Mouse (Mus musculus): ENCODE data around the gene Dclk3. TPM values are rescaled to one million over a fixed set of nuclear protein-coding genes. Genes with fewer than 3 reads are reported as not detected.
A peak's percentile ranks its signal among the peaks of the same experiment; 100 is the strongest.

The Dclk3 gene
- polyA plus RNA-seq, 1 experiment from 2014 or later = 1.9 TPM

DNA sequence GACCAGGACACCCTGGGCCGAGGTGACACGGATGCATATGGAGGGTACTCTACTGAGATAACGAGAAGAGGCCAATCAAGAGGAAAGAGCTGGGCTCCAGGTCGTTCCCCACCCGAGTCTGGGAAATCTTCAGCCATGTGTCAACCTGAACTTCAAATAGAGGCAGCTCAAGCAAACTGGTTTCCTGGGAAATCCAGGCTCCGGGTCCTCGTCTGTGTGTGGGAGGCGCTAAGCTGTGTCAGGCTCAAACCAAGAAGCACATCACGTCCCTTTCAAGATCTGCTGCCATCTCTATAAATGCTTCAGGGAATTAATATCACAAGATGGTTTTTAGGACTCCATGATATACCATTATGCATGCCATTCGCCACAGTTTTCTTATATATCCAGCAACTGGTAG, 30.5 kb upstream of the Dclk3 start:
- no peak overlapping the region for H3K27ac ChIP-seq (replicated peaks)
- 64% methylated on average over 10 of the region's 10 CpGs for WGBS
- no peak overlapping the region for H3K4me2 ChIP-seq
- no peak for ATAC-seq (ENCODE audit: extremely low read depth, insufficient number of reproducible peaks, low FRiP score, low TSS enrichment)
- H3K9ac ChIP-seq = no peak overlapping the region
- H3K9me3 ChIP-seq = no peaks in the 10 kb centered on the region
- H3K36me3 ChIP-seq = no peaks in the 10 kb centered on the region
- 0 out of 2 replicates have a peak, but pooled peaks cover 10% of the 10 kb centered on the region for H3K4me1 ChIP-seq
- no peaks in the 10 kb centered on the region for H3K27me3 ChIP-seq (replicated peaks)
- no peak overlapping the region for H3K4me3 ChIP-seq

GRCm38 (mm10) chr9:111412471-111413160, 26.3 kb upstream of the Dclk3 start:
- H3K9ac ChIP-seq = no peak overlapping the region
- H3K36me3 ChIP-seq = no peaks in the 10 kb centered on the region
- no peak overlapping the region for H3K4me3 ChIP-seq
- no peaks in the 10 kb centered on the region for H3K27me3 ChIP-seq (replicated peaks)
- no peak overlapping the region for H3K4me2 ChIP-seq
- WGBS = 82% methylated on average over 16 of the region's 16 CpGs
- ATAC-seq (ENCODE audit: extremely low read depth, insufficient number of reproducible peaks, low FRiP score, low TSS enrichment) = no peak
- H3K4me1 ChIP-seq = 0 out of 2 replicates have a peak, but pooled peaks cover 6% of the 10 kb centered on the region
- H3K27ac ChIP-seq (replicated peaks) = no peak overlapping the region
- no peaks in the 10 kb centered on the region for H3K9me3 ChIP-seq

GRCm38 (mm10) chr9:111421862-111422261, 17.0 kb upstream of the Dclk3 start:
- H3K27me3 ChIP-seq (replicated peaks) = no peaks in the 10 kb centered on the region
- H3K4me3 ChIP-seq = no peak overlapping the region
- WGBS = 60% methylated on average over 2 of the region's 2 CpGs
- ATAC-seq (ENCODE audit: extremely low read depth, insufficient number of reproducible peaks, low FRiP score, low TSS enrichment) = no peak
- H3K27ac ChIP-seq (replicated peaks) = no peak overlapping the region
- H3K9me3 ChIP-seq = peaks cover 5% of the 10 kb centered on the region; the same call in 1 of the 2 replicates
- no peak overlapping the region for H3K4me2 ChIP-seq
- no peaks in the 10 kb centered on the region for H3K4me1 ChIP-seq
- H3K9ac ChIP-seq = no peak overlapping the region
- no peaks in the 10 kb centered on the region for H3K36me3 ChIP-seq

- H3K4me3 ChIP-seq = no peak overlapping the region
- H3K4me2 ChIP-seq = no peak overlapping the region
- H3K9ac ChIP-seq = no peak overlapping the region
- H3K4me1 ChIP-seq = no peaks in the 10 kb centered on the region
- no peak for ATAC-seq (ENCODE audit: extremely low read depth, insufficient number of reproducible peaks, low FRiP score, low TSS enrichment)
- H3K27me3 ChIP-seq (replicated peaks) = no peaks in the 10 kb centered on the region
- 62% methylated on average over 5 of the region's 5 CpGs for WGBS
- peaks cover 5% of the 10 kb centered on the region; the same call in 1 of the 2 replicates for H3K9me3 ChIP-seq
- H3K36me3 ChIP-seq = no peaks in the 10 kb centered on the region
- H3K27ac ChIP-seq (replicated peaks) = no peak overlapping the region
These were observed 16.3 kb upstream of the Dclk3 start for GRCm38 (mm10) chr9:111422567-111422966.

- no peak for ATAC-seq (ENCODE audit: extremely low read depth, insufficient number of reproducible peaks, low FRiP score, low TSS enrichment)
These were observed 13.8 kb upstream of the Dclk3 start for GRCm38 (mm10) chr9:111425113-111425512.

DNA sequence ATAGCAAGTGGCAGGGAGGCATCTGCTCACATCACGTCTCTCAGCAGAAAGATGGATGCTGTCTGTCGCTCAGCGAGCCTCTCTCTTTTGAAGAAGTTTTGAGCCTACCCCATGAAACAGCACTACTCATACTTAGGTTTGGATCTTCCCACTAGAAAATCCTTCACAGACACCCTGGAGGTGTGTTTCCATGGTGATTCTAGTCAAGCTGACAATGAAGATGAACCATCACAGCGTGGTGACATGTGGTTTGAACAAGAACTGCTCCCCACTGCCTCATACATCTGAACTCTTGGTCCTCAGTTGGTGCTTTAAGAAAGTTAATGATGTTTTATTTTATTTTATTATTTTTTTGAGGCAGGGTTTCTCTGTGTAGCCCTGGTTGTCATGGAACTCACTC, 12.9 kb upstream of the Dclk3 start:
- Histone ChIP-seq H3K27me3 (replicated peaks) (no peaks in the 10 kb centered on the region), H3K27ac (replicated peaks) (no peak overlapping the region), H3K9ac (no peak overlapping the region), H3K4me1 (peaks cover 19% of the 10 kb centered on the region), H3K4me2 (no peak overlapping the region), H3K4me3 (no peak overlapping the region), H3K36me3 (no peaks in the 10 kb centered on the region), H3K9me3 (peaks cover 5% of the 10 kb centered on the region; the same call in 1 of the 2 replicates)
- ATAC-seq (ENCODE audit: extremely low read depth, insufficient number of reproducible peaks, low FRiP score, low TSS enrichment) = no peak
- WGBS = 88% methylated on average over 4 of the region's 4 CpGs

More at GRCm38 (mm10) chr9:111425113-111425512, 13.8 kb upstream of the Dclk3 start:
- Histone ChIP-seq H3K4me3 (no peak overlapping the region), H3K4me2 (no peak overlapping the region), H3K27ac (replicated peaks) (no peak overlapping the region), H3K4me1 (peaks cover 19% of the 10 kb centered on the region), H3K9ac (no peak overlapping the region), H3K9me3 (peaks cover 5% of the 10 kb centered on the region; the same call in 1 of the 2 replicates), H3K27me3 (replicated peaks) (no peaks in the 10 kb centered on the region), H3K36me3 (no peaks in the 10 kb centered on the region)
- WGBS = 72% methylated on average over 6 of the region's 6 CpGs

DNA sequence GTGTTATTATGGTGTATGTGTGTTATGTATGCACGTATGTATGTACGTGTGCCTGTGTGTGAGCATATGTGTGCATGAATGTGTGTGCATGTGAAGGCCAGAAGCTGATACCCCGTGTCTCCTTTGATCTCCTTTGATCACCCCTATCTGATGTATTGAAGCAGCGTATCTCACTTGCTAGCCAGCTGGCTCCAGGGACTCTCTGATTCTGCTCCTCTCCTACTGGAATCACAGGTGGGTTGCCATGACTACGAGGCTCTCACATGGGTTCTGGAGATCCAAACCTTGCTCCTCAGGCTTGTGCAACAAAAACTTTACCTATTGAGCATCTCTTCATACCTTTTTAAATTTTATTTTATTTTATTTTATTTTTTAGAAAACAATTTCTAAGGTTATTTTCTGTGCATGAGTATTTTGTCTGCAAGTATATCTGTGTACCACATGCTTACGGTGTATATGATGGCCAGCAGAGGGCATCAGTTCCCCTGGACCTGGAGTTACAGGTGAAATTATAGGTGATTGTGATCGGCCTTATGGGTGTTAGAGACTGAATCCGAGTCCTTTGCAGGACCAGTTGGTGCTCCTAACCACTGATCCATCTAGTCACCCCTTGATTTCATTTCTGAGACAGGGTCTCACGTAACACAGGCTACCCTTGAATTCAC, 10.9 kb upstream of the Dclk3 start:
- Histone ChIP-seq H3K36me3 (no peaks in the 10 kb centered on the region), H3K27ac (replicated peaks) (no peak overlapping the region), H3K9me3 (peaks cover 5% of the 10 kb centered on the region; the same call in 1 of the 2 replicates), H3K9ac (no peak overlapping the region), H3K4me2 (no peak overlapping the region), H3K27me3 (replicated peaks) (no peaks in the 10 kb centered on the region), H3K4me3 (no peak overlapping the region), H3K4me1 (peaks cover 19% of the 10 kb centered on the region)
- whole genome bisulfite sequencing = 80% methylated on average over 9 of the region's 9 CpGs
- ATAC-seq (ENCODE audit: extremely low read depth, insufficient number of reproducible peaks, low FRiP score, low TSS enrichment) = no peak

- no peak overlapping the region for H3K4me3 ChIP-seq
- 0 out of 2 replicates have a peak overlapping the region, but pooled peaks have one; percentile 9 for H3K4me2 ChIP-seq
- peaks cover 19% of the 10 kb centered on the region for H3K4me1 ChIP-seq
- ATAC-seq (ENCODE audit: extremely low read depth, insufficient number of reproducible peaks, low FRiP score, low TSS enrichment) = no peak
- no peaks in the 10 kb centered on the region for H3K27me3 ChIP-seq (replicated peaks)
- no peak overlapping the region for H3K27ac ChIP-seq (replicated peaks)
- H3K36me3 ChIP-seq = no peaks in the 10 kb centered on the region
- 38% methylated on average over 8 of the region's 8 CpGs for WGBS
- peaks cover 5% of the 10 kb centered on the region; the same call in 1 of the 2 replicates for H3K9me3 ChIP-seq
- H3K9ac ChIP-seq = no peak overlapping the region
These were observed 10.1 kb upstream of the Dclk3 start for GRCm38 (mm10) chr9:111428698-111429362.

DNA sequence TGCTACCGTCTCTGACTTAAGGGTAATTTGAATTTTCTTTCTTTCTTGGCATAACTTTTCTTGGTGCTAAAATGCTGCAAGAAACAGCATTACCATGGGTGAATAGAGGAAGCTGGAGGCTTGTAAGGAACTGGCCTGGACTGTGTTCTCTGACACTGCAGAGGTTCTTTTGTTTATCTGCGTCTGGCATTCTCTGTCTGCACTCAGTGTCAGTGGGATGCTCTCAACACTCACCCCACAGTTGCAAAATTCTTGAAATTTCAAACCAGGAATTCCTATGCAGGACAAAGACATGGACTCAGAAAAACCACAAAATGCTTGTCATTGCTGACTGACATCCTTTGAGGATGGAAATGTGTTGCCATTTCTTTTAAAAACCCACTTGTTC, 9.5 kb upstream of the Dclk3 start:
- Histone ChIP-seq H3K4me3 (no peak overlapping the region), H3K9ac (no peak overlapping the region), H3K27me3 (replicated peaks) (no peaks in the 10 kb centered on the region), H3K9me3 (peaks cover 1% of the 10 kb centered on the region; the same call in 1 of the 2 replicates), H3K27ac (replicated peaks) (no peak overlapping the region), H3K36me3 (no peaks in the 10 kb centered on the region), H3K4me2 (0 out of 2 replicates have a peak overlapping the region, but pooled peaks have one; percentile 9), H3K4me1 (peaks cover 19% of the 10 kb centered on the region)
- WGBS = 31% methylated on average over 2 of the region's 2 CpGs
- no peak for ATAC-seq (ENCODE audit: extremely low read depth, insufficient number of reproducible peaks, low FRiP score, low TSS enrichment)

GRCm38 (mm10) chr9:111435429-111435828, 3.5 kb upstream of the Dclk3 start:
- Histone ChIP-seq H3K27me3 (replicated peaks) (peaks cover 29% of the 10 kb centered on the region), H3K27ac (replicated peaks) (no peak overlapping the region), H3K4me1 (peaks cover 14% of the 10 kb centered on the region), H3K9ac (no peak overlapping the region), H3K36me3 (no peaks in the 10 kb centered on the region), H3K9me3 (no peaks in the 10 kb centered on the region), H3K4me2 (no peak overlapping the region), H3K4me3 (no peak overlapping the region)
- 54% methylated on average over 2 of the region's 2 CpGs for WGBS
- no peak for ATAC-seq (ENCODE audit: extremely low read depth, insufficient number of reproducible peaks, low FRiP score, low TSS enrichment)

DNA sequence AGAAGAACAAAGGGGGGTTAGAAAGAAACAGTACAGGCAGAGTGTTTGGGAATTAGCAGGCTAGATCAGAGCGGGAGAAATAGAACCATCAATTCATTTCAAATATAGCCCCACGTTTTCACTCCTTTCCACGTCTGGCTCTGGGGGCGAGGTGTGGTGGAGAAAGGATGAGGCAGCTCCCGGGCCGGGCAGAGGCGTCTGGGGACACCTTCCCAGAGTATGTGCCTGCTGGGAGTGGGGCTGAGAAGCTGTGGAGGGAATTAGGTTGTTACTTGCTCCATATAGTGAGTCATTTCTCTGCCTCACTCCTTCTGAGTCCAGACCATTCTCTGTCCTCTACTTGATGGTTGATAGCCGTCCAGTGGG, 938 bp downstream of the Dclk3 start:
- Histone ChIP-seq H3K9me3 (no peaks in the 10 kb centered on the region), H3K27ac (replicated peaks) (no peak overlapping the region), H3K4me2 (peak overlapping the region; percentile 86), H3K36me3 (no peaks in the 10 kb centered on the region), H3K4me3 (peak overlapping the region; percentile 68), H3K27me3 (replicated peaks) (peaks cover 37% of the 10 kb centered on the region), H3K4me1 (peaks cover 14% of the 10 kb centered on the region), H3K9ac (peak overlapping the region; percentile 78; the same call in 1 of the 2 replicates)
- WGBS = 37% methylated on average over 8 of the region's 8 CpGs
- no peak for ATAC-seq (ENCODE audit: extremely low read depth, insufficient number of reproducible peaks, low FRiP score, low TSS enrichment)

All from heart, embryonic 13.5 days (tissue).